Mouse (Mus musculus) hematopoietic multipotent progenitor cell, adult 10-12 weeks (in vitro differentiated cells): ENCODE data around the gene Cenpt. TPM values are rescaled to one million over a fixed set of nuclear protein-coding genes. Genes with fewer than 3 reads are reported as not detected.

ENCODE experiments used
- polyA plus RNA-seq: library from polyadenylated mRNA; stranded (reverse); fragments of >175 nt; gene quantifications from 2 replicates; pipeline ENCODE4 v1.2.3, GENCODE M21; 2012; ENCODE audit warnings: low replicate concordance

Gene Cenpt
- 9.2 and 12.3 TPM in 2 replicates for polyA plus RNA-seq

DNA sequence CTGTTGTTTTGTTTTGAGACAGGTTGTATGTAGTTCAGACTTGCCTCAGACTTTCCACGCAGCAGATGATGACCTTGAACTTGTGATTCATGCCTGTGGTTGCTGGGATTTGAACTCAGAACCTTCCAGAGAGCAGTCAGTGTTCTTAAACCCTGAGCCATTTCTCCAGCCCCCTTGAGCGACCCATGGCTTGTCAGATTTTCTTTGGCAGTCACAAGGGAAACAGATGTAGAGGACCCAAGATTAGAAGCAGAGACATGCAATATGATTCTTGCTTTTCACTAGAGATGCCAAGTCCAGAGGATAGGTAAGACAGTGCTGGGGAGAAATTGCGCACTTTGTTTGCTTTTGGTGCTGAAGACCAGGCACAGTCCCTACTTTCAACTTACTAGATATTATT, at the start of gene Cenpt:
Gene Cenpt, minus strand, starts transcription at position 101 of the 400 bp plus-strand sequence.

DNA sequence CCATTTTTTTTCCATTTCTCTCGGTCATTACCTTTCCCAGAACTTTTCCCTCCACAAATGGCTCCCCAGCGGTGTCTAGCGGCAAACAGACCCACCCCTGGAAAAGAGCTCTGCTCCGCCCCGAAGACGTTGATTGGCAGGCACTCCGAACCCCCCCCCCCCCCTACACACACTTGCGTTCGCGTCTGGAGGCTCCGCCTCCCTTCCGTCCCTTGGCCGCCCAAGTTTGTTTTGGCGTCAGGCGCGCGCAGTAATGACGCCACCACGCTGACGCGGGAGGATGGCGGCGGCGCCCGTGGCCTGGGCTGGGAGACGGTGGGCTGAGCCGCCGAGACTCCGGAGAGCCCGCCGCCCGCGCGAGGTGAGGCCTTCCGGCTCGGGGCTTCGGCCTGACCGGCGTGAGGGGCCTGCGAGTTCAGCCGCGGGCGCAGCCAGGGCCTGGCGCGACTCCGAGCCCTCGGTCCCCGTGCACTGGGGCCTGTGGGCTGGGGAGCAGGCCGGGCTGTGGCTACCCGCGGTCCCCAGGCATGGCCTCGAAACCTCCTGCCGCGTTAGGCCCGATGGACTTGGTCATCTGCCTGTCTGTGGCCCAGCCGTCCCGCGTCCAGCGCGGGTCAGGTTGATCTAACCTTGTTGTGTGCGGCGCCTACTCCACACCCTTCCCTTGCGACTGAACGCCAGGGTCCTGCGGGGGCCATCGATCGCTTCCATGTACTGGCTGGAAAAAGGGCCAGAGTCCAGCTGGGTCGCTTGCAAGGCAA, 47.3 kb upstream of the Cenpt start, which contains the start of gene Pskh1:
Gene Pskh1, plus strand, starts transcription at position 262 of the 761 bp plus-strand sequence.

DNA sequence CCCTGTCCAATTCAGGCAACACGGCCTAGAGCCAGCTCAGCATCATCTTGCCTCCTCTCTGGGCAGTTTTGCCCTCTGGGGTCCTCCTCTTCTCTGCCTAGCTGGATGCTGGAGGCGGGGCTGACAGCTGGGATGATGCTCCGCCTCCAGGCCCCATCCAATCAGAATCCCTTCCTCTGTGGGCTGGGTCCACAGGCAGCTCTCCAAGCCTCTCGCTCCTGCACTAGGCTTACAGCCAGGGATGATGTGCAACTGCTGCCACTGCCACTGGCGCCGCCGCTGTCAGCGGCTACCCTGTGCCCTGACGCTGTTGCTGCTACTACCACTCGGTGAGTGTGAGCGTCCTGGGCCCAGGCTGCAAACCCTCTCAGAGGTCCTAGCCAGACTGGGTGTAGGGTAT, 40.3 kb upstream of the Cenpt start, which contains the start of gene Nrn1l:
Gene Nrn1l, plus strand, starts transcription at position 229 of the 400 bp plus-strand sequence.

DNA sequence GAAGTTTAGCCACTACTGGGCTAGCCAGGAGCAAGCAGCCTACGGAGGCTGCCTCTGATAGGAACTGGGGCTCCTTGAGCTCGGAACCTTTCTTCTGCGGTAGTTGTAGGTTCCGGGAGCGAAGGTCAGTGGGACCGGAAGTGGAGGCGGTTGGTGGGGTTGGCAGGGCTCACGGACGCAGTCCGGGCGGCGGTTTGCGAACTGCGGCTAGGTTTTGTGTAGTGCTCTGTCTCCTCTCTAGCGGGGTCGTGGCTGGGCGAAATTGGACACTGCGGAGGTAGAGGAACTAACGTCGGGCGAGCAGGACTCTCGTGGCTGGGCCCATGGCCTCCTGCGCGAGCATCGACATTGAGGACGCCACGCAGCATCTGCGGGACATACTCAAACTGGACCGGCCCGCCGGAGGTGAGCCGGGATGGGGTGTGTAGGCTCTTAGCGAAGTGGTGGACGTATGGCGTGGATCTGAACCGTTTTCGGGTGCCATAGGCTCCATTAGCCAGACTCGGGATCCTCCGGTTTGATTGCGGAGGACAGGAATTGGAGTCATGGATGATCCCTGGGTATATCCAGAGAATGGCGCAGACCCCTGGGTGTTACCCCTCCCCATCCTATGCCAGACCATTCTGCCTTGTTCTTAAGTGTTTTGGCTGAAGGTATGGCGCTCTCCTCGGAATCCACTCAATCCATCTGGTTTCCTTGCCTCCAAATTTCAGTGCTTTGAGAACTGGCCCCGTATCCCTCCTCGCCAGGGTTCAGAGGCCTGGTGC, 27.9 kb upstream of the Cenpt start, which contains the start of gene Edc4:
Gene Edc4, plus strand, starts transcription at position 128 of the 767 bp plus-strand sequence.

DNA sequence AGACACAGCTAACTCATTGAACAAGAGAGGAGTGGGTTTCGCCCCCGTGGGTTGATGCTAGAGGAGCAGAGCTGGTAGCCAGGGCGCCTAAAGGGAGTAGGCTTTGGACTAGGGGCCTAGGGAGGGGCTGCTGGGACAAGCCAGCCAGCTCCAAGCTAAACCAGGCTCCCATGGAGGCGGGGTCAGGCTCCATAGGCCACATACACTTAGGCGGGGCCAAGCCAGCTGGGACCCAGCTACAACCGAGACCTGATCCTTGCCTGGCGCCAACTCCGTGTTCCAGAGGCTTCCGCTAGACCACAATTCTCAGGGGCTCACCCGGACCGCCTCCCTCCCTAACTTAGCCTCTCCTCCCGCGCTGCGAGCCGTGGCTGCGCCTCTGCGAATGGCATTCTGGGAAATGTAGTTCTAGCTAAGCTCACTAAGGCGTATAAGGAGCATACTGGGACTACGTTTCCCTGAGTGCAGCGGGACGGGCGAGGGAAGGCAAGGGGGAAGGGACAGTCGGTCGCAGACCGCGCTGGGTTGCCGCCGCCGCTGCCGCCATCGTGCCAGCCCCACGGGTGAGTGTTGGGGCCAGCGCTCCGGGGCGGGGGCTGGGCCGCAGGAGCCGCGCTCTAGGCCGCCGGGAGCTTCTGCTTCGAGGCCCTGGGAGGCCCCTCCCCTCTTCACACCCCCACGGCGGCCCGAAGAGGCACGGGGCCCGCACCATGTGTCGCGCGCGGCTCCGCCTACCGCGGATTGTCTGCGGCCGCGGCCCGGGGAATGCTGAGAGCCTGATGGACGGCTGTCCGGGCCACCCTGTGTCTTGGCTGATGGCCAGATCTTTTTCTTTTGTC, 7.3 kb upstream of the Cenpt start, which contains the start of gene Nutf2:
Gene Nutf2, plus strand, starts transcription at position 438 of the 839 bp plus-strand sequence.

DNA sequence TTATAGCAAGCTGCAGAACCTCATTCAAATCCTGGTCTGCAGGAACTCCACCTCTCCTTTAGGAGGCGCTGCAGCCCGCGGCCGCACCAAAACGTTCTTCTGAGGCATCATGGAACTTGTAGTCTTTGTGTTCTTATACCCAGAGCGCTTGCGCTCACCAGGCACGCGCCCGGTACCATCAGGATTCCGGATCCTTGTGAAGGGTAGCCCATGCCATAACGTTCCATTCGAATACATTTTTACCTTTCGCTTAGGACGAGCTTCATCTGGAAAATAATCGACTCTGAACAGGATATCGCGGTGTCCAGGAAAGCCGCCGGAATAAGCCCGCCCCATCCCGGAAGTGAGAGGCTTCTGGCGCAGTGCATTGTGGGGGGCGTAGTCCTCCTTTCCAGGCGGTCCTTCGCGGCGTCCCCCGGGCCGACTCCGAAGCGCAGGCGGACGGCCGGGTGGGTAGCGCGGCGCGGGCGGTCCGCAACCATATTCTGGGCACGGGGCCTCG, 1.7 kb upstream of the Cenpt start, which contains the start of gene Thap11:
Gene Thap11, plus strand, starts transcription at position 418 of the 502 bp plus-strand sequence.

DNA sequence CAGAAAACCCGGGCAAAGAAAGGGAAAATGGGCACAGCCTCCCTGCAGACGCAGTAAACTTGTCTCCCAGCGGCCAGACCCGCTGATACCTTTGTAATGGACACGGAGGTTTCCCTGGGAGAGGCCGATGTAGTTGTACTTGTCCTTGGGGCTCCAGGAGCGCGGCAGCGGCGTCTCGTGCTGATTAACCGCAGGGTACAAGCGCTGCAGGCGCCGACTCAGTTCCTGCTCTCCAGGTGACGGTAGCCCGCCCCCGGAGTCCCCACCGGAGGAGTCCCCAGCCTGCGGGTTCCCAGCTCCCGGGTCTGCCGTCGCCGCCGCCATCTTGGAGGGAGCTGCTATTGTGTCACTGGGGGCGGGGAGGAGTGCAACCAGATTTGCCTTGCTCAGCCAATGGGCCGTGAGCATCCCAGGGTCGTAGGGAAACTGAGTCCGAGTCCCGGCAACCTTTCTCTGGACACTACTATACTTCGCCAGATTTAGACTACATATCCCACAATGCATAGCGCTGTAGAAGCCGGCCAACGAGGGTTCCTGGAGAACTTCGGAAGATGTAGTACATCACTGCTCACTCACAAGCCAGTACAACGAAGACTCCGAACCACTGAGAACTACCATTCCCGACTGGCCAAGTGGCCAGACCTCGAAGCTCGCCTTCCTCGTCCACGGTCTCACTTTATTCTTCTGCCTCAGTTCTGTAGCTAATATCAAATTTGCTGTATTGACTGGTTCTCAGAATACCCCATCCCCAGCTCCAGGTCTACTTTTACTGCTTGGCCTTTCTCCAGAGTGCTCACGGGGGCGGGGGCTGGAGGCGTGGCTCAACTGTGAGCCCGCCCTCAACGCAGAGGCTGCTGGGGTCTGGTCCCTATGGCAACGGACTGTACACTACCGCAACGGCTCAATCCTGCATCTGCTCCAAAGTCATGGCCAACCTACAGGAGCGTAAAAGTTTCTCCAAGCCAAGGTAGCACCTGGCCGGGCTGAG, 25.9 kb downstream of the Cenpt start, which contains the start of the genes Ranbp10 and Tsnaxip1:
Gene Ranbp10, minus strand, starts transcription at position 490 of the 988 bp plus-strand sequence.
Gene Tsnaxip1, plus strand, starts transcription at position 871 of the 988 bp plus-strand sequence.

Other genes with a start within 250 kb of the Cenpt start
- 13.2 and 17.0 TPM in 2 replicates for gene Ripor1, start 248.0 kb downstream of the Cenpt start, polyA plus RNA-seq
- 167 and 352 TPM in 2 replicates for gene Ctcf, start 216.7 kb downstream of the Cenpt start, polyA plus RNA-seq
- not detected in 2 replicates for gene Agrp, start 215.9 kb downstream of the Cenpt start, polyA plus RNA-seq
- gene Carmil2, start 167.0 kb downstream of the Cenpt start, polyA plus RNA-seq = 183 and 580 TPM in 2 replicates
- gene Acd, start 152.2 kb downstream of the Cenpt start, polyA plus RNA-seq = 23.1 and 61.2 TPM in 2 replicates
- 5.1 and 6.2 TPM in 2 replicates for gene Pard6a, start 152.1 kb downstream of the Cenpt start, polyA plus RNA-seq
- not detected in 2 replicates for gene 4933405L10Rik, start 145.6 kb downstream of the Cenpt start, polyA plus RNA-seq
- 8.9 and 12.2 TPM in 2 replicates for gene Enkd1, start 145.1 kb downstream of the Cenpt start, polyA plus RNA-seq
- gene Gfod2, start 94.6 kb downstream of the Cenpt start, polyA plus RNA-seq = 3.2 and 6.1 TPM in 2 replicates
- gene Ranbp10, start 25.9 kb downstream of the Cenpt start, polyA plus RNA-seq = 19.8 and 48.7 TPM in 2 replicates
- gene Tsnaxip1, start 25.5 kb downstream of the Cenpt start, polyA plus RNA-seq = 0.07 TPM in 1 of 2 replicates, not detected in the other
- gene Thap11, start 1.9 kb upstream of the Cenpt start, polyA plus RNA-seq = 19.0 and 24.1 TPM in 2 replicates
- 38.8 and 39.6 TPM in 2 replicates for gene Nutf2, start 7.3 kb upstream of the Cenpt start, polyA plus RNA-seq
- gene Edc4, start 27.6 kb upstream of the Cenpt start, polyA plus RNA-seq = 23.1 and 27.6 TPM in 2 replicates
- gene Nrn1l, start 40.3 kb upstream of the Cenpt start, polyA plus RNA-seq = 3.1 and 6.7 TPM in 2 replicates
- gene Pskh1, start 47.2 kb upstream of the Cenpt start, polyA plus RNA-seq = 9.4 and 20.9 TPM in 2 replicates
- gene Ctrl, start 80.6 kb upstream of the Cenpt start, polyA plus RNA-seq = 0.53 and 1.1 TPM in 2 replicates
- gene Psmb10, start 85.2 kb upstream of the Cenpt start, polyA plus RNA-seq = 387 and 416 TPM in 2 replicates
- 0.10 and 0.83 TPM in 2 replicates for gene Lcat, start 90.1 kb upstream of the Cenpt start, polyA plus RNA-seq
- gene Slc12a4, start 112.8 kb upstream of the Cenpt start, polyA plus RNA-seq = 13.0 and 14.0 TPM in 2 replicates
- gene Dpep3, start 126.2 kb upstream of the Cenpt start, polyA plus RNA-seq = not detected in 2 replicates
- gene Dus2, start 138.1 kb upstream of the Cenpt start, polyA plus RNA-seq = 4.4 and 7.5 TPM in 2 replicates
- not detected in 2 replicates for gene Dpep2nb, start 152.7 kb upstream of the Cenpt start, polyA plus RNA-seq
- 12.8 and 15.2 TPM in 2 replicates for gene Ddx28, start 158.6 kb upstream of the Cenpt start, polyA plus RNA-seq
- gene Nfatc3, start 205.6 kb upstream of the Cenpt start, polyA plus RNA-seq = 30.9 and 42.5 TPM in 2 replicates